Mouse (Mus musculus): Measurements from ENCODE around the gene Ptar1.
"Not testable (repeated sequence)": the region's sequence is repeated elsewhere in the genome, so short reads cannot be mapped to it uniquely, and the experiment has no call there.

The Ptar1 gene

DNA sequence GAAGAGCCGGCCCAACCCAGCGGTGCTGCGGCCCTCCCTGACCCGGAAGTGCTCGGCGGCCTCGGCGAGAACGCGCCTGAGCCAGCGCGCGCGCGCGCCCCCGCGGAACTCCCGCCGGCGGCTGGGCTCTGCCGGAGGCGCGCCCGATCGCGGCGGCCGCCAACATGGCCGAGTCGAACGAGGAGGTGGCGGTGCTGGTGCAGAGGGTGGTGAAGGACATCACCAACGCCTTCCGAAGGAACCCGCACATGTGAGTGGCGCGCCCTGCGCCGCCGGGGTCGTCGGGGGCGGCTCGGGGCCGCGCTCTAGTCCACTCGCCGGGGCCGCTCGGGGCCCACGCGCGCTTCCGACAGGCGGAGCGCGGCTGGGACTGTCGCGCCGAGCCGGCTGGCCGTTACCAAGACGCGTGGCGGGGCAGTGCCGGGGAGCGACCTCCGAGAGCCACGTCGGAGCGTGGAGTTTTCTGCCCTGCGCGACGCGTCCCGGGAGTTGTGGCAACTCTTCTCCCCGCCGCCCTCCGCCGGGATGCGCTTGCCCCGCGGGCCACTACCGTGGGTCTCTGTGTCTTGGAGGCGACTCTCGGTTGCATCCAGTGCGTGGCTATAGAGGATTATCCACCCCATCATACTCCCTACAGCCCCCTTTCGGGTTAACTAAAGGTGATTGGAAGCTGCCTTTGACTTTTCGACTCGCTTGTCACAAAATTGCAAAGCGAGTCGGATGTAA lies at the start of gene Ptar1:
TSS of gene Ptar1 (plus strand) at position 134 of the 726 bp plus-strand sequence.
- peak; percentile 93 for DNase-seq (ENCODE audit: low read depth, low spot score)

DNA sequence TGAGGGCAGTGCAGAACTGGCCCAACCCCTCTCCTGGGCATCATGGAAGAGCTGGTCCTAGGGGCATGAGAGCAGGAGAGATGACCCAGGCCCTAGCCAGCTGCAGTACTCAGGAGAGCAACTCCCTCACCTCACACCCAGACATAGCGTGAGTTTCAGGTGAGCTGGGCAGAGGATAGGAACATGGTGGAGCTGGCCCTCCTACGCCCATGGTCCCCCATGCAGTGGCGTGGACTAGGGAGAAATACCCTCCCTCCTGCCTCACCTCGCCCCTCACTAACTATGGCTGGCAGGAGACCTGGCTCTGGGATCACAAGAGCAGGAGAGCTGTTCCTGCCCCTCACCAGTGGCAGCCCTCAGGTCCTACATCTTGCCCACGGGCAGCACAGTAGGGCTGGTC lies 43.4 kb upstream of the Ptar1 start:
- DNase-seq (ENCODE audit: low read depth, low spot score): no peak

DNA sequence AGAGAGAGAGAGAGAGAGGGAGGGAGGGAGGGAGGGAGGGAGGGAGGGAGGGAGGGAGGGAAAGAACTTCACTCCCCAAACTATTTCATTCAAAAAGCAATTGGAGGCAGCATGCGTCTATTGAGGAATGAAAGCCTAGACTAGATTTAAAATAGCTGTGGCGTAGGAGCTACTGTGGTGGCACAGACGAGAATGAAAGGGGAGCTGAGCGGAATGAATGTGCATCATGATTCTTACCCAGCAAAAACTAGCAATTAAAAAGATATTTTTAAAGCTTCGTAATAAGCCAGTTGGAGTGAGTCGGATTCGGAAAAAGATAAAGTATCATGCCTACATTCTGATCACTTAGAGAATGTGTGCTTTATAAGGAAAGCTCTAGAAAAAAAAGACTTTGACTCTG lies 41.9 kb upstream of the Ptar1 start:
- DNase-seq (ENCODE audit: low read depth, low spot score): no peak

DNA sequence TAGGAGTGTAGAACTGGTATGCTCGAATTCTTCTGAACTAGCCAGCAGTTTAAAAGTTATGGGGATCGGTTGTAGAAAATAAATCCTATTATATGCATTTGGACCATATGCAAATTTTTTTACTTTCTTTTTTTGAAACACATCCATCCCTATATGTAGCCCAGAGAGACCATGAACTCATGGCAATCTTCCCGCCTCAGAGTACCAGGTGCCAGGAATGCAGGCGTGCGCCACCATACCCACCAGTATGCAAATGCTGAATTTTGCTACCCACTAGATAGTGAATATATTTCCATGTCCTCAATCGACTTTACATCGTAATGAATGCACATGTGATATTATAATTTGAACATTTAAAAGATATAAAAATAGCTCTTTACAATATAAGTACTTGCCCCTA lies 39.9 kb upstream of the Ptar1 start:
- DNase-seq (ENCODE audit: low read depth, low spot score): no peak

DNA sequence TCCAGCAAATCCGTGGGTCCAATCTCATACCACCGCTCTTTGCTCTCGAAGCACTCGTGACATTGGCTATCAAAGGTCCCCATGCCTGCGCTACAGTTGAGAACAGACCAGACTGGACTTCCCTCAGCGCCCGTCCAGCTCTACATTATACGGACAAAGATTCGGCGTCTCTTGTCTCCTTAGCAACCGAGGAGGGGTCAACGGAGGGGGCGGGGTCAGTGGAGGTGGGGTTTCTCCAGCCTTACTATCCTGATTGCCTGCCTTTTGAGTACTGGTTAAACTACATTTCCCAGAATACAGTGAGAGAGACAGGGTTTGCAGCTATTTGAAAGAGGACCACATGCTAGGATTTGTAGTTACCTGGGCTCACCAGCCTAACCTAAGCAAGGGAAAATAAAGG lies 34.6 kb upstream of the Ptar1 start, which contains the start of gene 1700028P14Rik:
TSS of gene 1700028P14Rik (minus strand) at position 169 of the 400 bp plus-strand sequence.
- peak; percentile 74 for DNase-seq (ENCODE audit: low read depth, low spot score)

DNA sequence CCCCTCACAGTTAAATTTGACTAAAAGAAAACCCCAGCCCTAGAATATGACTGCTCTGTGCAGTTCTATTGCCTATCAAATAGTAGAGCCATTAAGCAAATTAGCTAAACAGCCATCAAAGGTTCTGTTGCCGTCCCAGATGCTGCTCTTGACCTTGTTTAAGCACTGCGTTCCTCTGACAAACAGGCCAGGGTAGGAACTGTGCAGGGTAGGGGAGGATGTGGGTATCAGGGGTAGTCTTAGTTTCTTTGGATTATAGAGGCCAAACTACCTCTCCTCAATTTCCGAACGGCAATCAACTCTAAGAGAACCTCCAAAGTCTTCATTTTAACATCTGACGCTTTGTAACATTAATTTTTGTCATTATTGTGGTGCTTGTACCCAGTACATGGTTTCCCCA lies 34.1 kb upstream of the Ptar1 start:
- DNase-seq (ENCODE audit: low read depth, low spot score): no peak

DNA sequence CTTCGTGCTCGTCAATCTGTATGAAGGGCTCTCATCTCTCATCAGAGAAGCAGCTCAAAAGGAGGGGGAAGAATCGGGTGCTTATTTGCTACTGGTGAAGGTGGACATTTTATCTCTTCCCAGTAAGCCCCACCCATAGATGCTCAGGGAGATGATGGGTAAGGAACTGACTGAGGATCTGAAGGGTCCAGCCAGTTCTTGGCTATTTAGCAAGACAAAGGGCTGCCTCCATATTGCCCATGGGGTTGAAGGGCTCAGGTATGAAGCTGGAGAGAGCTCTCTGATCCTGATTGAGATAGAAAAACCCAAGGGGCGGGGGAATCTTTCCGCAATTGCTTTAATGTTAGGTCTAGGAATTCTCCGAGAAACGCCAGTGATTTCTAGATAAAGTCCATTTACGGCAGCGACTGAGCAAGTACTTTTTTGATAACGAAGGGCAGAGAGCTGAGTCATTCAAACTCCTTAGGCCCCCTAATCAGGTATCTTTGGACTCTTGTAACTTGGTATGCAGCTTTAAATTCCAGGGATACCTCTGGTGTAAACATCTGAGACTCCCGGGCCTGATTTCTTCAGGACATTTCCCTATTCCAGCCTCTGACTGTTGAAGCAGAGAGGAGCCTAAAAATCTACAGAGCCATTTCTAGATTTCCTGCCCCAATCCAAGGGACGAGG lies 29.8 kb upstream of the Ptar1 start:
- DNase-seq (ENCODE audit: low read depth, low spot score): no peak

DNA sequence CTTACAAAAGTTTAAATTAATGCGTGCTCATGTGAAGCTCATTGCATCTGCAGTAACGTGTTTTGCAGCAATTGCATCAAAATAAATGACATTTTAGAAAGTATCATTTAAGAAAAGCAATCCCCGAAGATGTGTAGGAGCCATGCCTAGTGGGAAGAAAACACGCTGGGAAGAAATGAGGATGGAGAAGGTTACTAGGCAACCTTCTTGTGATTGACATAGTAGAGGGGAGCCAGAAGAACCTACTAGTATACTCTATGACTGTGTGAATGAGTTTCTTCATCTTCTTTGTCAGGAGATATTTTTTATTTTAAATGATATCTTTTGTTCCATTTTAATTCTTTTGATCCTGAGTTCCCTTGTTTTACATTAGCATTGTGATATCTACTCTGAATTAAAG lies 28.9 kb upstream of the Ptar1 start:
- DNase-seq (ENCODE audit: low read depth, low spot score): no peak

DNA sequence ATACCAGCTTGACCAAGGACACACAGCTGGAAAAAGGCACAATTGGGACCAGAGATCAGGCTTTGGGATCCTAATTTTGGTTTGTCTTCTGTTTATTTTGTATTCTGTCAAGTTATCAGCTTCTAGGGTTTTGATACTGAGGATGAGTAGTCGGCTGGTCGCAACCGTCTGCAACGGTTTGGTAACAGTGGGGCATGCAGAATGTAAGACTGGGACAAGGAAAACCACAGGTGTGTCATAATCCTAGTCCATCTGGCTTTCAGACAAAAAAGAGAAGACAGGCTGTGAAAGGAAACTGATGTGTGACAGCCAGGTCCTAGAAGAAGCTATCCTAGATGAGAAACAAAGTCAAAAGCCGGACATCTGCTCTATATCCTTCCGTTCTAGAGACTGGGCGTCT lies 23.1 kb upstream of the Ptar1 start:
- no peak for DNase-seq (ENCODE audit: low read depth, low spot score)

DNA sequence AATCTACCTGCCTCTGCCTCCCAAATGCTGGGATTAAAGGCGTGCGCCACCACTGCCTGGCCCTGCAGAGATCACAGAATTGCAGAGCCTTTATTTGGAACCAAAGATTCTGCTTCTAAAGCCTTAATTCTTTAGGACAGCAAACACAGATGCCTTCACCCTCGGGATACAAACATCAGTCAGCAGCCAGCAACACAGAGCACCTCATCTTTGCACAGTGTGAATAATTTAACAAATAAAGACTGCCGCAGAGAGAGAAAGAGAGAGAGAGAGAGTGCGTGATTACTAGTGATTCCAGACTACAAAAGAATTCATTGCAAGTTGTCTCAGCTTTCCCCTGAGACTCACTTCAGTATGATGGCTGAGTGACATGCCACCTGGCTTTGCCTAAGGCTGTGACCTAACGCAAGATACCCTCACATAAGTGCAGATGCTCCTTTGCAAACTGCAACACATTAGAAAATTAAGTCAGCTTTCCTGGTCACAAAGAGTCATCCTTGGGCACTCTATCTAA lies 19.0 kb upstream of the Ptar1 start:
- no peak for DNase-seq (ENCODE audit: low read depth, low spot score)

DNA sequence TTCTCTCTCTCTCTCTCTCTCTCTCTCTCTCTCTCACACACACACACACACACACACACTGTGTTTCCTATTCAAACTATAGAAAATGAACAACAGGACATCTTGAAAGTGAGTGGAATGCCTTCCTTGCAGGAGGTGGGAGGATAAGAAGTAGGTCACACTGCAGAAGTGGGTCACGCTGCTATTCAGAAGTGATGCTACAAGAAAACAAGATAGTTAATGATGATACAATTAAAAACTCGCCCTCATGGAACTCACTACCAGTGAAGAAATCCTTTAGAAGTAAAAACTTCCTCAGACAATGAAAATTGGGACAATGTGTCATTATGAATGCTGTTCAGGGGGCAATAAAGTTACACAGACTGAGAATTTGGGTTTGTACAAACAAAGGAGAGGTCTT lies 14.2 kb upstream of the Ptar1 start:
- no peak for DNase-seq (ENCODE audit: low read depth, low spot score)

DNA sequence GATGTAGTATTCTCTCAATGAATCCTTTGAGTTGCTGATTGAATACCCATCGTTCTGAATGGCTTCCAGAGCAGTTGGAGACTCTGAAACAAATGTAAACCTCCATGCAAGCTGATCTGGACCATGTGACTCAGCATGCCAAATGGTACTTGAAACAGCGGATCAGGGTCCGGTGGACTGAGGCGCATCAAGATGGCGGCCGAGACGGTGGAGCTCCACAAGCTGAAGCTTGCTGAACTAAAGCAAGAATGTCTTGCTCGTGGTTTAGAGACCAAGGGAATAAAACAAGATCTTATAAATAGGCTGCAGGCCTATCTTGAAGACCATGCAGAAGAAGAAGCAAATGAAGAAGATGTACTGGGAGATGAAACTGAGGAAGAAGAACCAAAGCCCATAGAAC lies 11.6 kb upstream of the Ptar1 start:
- DNase-seq (ENCODE audit: low read depth, low spot score): not testable (repeated sequence)

DNA sequence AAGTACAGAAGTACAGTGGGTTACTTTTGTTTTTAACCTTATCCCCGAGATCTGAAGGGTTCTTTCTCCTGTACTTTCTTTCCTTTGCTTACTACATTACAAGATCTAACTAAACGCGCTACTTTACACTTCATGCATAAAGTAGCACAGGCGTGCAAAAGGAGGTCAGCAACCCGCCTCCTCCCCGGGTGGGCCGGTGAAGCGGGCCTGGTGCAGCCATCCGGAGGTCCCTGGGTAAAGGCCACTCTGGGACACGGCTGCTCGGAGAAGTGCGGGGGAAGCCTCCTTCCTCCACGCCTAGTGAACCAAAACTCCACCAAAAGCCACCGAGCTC lies 300 bp upstream of the Ptar1 start:
- no peak for DNase-seq (ENCODE audit: low read depth, low spot score)

DNA sequence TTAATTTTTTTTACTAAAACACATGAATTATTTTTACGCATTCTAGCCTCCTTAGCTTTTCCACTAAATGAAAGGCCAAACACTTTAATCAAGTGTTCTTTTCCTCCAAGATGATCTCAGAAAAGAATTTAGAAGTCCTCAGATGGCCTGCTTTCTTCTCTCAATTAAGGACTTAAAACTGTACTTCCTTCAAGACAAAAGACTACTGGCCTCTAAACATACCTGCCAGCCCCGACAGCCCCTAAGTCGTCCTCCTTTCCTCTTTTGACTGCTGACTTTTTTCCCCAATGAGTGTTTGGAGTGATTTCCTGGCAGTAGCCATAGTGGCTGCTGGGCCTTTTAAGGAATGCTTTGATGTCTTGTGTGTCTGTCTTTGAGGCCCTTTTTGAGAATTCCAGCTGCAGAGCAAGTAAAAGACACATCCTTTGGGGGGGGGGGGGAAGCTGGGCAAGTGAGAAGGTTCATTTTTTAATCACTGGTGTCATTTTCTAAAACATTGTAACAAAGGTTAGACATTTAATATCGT lies 1.3 kb downstream of the Ptar1 start:
- DNase-seq (ENCODE audit: low read depth, low spot score): peak; percentile 65

DNA sequence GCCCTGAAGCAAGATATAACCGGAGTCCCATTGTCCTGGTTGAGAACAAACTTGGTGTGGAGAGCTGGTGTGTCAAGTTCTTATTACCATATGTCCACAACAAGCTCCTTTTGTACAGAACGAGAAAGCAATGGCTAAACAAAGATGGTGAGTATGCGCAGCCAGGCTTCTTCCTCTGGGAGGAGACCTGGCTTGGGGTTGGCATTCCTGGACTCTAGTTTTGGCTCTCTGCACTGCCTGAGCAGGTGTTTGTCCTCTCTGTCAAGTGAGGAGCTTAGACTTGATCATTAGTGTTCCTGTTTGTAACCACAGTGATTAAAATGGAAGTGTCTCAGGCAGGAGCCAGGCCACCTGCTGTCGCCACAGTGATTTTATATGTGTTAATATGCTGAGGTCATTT lies 7.1 kb downstream of the Ptar1 start:
- no peak for DNase-seq (ENCODE audit: low read depth, low spot score)

DNA sequence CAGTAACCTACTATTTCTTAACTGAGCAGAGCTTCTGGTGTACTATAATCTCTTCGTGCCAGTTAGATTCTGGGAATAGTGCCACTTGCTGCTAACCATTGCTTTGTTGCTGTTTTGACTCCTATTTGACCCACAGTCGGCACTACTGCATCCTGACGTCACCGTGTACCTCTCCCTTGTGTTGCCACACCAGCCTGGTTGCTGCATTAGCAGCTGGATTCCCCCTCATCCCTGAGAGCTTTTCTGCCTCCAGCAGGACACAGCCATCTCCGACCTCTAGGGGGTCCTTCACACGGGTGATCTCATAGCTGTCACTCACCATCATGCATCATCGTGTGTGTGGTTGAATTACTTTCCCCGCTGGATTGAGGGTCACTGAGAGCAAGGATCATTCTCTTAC lies 10.6 kb downstream of the Ptar1 start:
- peak; percentile 15 for DNase-seq (ENCODE audit: low read depth, low spot score)

DNA sequence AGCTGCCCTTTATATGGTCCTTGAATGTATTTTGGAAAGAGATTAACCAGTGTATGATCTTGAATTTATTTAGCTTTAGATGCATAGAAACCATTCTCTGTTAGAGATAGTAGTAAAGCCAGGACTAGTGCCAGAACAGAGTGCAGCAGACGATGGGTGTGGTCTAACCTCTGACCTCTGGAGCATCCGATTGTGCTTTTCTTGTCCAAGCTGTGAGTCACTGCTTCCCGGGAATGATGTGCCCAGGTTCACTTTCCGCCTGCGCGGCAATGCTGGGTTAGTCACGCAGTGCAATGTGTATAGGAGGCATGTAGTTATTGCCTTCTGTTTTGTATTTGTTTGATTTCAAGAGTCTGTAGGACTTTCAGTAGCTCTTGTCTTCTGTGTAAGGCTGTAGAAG lies 11.1 kb downstream of the Ptar1 start:
- no peak for DNase-seq (ENCODE audit: low read depth, low spot score)

DNA sequence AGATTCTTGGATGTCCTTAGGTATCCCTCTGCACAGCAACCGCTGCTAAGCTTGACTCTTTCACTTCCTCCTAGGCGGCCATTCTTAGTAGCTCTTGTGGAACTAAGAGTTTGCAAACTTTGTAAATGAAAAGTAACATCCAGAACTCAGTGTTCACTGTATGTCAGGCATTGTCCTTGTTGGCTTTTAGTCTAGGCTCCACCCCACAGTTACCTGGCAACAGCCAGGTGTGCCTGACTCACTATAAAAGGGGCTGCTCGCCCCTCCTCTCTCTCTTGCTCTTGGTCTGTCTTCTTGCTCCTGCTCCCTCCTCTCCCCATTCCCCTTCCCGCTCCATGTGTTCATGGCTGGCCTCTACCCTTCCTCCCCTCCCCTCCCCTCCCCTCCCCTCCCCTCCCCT lies 11.9 kb downstream of the Ptar1 start:
- DNase-seq (ENCODE audit: low read depth, low spot score): no peak

DNA sequence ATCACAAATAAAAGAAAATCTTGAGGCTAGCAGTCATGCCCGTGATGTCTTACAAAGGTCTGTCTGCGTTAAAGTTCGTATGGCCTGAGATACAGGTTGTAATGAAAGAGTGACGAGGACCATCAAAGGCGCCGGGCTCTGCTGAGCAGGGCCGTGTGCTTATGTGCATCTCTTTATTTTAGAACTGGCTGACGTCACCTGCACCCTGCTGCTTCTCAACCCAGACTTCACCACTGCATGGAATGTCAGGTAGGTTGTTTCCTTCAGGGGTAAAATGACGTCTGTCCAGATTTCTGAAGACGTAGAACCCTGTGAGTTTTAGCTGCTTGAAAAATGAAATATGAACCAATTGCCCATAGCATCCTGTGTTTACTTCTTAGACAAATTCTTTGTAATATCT lies 15.7 kb downstream of the Ptar1 start:
- no peak for DNase-seq (ENCODE audit: low read depth, low spot score)

DNA sequence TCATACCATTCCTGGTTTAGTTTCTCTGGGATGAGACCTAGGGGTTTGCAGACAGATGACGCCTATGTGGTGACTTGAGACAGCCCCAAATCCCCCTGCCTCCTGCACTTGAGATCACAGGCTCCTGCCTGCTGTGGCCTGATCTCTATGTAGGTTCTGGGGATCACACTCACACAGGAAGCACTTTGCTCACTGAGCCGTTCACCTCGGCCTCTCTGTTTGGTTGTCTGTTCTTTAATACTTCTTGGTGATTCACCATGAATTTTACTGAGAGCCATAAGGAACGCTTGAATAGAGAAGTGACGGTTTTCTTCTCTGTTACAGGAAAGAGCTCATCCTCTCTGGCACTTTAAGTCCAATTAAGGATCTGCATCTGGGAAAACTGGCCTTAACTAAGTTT lies 18.2 kb downstream of the Ptar1 start:
- no peak for DNase-seq (ENCODE audit: low read depth, low spot score)

DNA sequence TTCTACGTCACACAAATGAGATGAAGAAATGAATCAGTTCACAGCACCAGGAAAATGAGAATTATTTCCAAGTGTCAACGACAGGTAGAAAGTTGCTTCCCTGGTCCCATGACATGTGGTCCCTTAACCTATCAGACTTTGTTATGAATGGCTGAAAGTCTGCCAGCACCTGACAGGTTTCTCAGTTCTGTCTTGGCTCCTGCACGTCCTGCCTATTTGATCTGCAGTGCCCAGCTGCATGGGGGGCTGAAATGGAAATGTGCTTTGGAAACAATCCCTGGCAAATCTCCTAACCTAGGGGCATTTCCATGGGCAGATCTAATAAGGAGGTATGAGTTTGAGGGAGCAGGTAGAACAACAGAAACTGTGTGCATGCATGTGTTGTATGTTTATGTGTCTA lies 59.3 kb downstream of the Ptar1 start:
- DNase-seq (ENCODE audit: low read depth, low spot score): no peak

DNA sequence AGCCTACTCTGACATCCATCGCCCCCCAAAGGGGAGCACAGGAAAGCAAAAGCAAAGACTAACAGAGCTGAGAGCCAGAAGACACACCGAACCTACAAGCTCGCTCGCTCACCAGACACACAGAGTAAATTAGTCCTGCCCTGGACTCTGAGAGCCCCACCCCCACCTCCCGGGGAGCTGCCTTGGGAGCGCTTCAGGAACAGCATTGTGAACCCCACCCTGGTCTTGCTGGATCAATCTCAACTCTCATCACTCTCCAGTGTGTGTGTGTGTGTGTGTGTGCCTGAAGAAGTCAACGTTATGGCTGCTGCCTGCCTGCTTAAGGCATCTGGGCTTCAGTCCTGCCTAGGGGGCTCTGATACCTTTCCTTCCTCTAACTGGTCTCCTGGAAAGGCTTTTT lies 69.8 kb downstream of the Ptar1 start:
- no peak for DNase-seq (ENCODE audit: low read depth, low spot score)

DNA sequence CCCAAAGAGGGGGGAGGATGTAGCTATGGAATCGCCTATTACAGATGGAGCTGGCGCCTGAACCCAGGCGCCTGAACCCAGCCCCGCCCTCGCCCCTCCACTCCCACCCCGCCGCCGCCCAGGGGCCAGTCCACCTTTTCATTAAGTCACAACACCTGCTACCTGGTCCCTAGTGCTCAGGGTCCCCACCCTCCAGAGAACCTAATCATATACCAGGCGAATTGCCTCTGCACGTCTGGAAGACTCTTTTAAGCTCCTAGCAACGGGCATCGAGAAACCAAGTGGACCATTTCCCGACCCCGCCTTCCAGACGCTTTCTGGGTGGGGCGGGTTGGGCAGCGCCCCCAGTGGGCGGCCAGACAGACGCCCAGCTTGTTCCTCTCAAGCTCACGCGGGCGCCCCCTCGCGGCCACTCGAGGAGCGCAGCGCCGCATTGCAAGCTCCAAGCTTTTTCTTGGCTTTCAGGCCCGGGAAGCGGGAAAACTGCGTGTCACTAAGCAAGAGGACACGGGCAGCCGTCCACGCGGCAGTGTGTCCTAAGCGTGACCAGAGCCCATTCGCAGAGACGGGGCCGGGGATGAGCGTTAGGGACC lies 70.8 kb downstream of the Ptar1 start:
- peak; percentile 96 for DNase-seq (ENCODE audit: low read depth, low spot score)

All from mesoderm, embryonic 11.5 days (tissue).